Mouse (Mus musculus) kidney, embryonic 14.5 days (tissue): ENCODE measurements around the gene Slc1a1. TPM values are rescaled to one million over a fixed set of nuclear protein-coding genes. Genes with fewer than 3 reads are reported as not detected.

Source experiments
- ATAC-seq: fragments of 200-750 bp; cut with Nextera tagmentation; 2 replicates; pipeline ENCODE4 v1.8.0; 2017; ENCODE audit warnings: moderate number of reproducible peaks, mild to moderate bottlenecking, moderate TSS enrichment, moderate library complexity; ENCODE audit not compliant: low FRiP score, low TSS enrichment
- H3K27ac ChIP-seq: fragments of 300-500 bp; sonication (generic); 2 replicates; pipeline ENCODE4 v1.5.1; 2014; ENCODE audit warnings: low read depth, mild to moderate bottlenecking, low read length, moderate library complexity, mixed read lengths
- H3K27me3 ChIP-seq: fragments of 300-500 bp; sonication (generic); 2 replicates; pipeline ENCODE4 v1.6.1; 2014; ENCODE audit warnings: mild to moderate bottlenecking, low read length; ENCODE audit not compliant: control insufficient read depth, insufficient read depth
- H3K36me3 ChIP-seq: fragments of 300-500 bp; sonication (generic); 2 replicates; pipeline ENCODE4 v1.6.1; 2014; ENCODE audit warnings: low read length, mixed read lengths; ENCODE audit not compliant: control insufficient read depth, insufficient read depth
- H3K4me1 ChIP-seq: fragments of 300-500 bp; sonication (generic); 2 replicates; pipeline ENCODE4 v1.6.1; 2014; ENCODE audit warnings: low read length, mixed read lengths; ENCODE audit not compliant: control insufficient read depth, insufficient read depth
- H3K4me2 ChIP-seq: fragments of 300-500 bp; sonication (generic); replicated peaks from 2 replicates; pipeline ENCODE4 v1.6.1; 2014; ENCODE audit warnings: low read depth, mild to moderate bottlenecking, low read length
- H3K4me3 ChIP-seq: fragments of 300-500 bp; sonication (generic); 2 replicates; pipeline ENCODE4 v1.5.1; 2014; ENCODE audit warnings: mild to moderate bottlenecking, low read length
- H3K9ac ChIP-seq: fragments of 300-500 bp; sonication (generic); 2 replicates; pipeline ENCODE4 v1.6.1; 2014; ENCODE audit warnings: low read depth, mild to moderate bottlenecking, low read length, moderate library complexity
- H3K9me3 ChIP-seq: fragments of 300-500 bp; sonication (generic); 2 replicates; pipeline ENCODE4 v1.6.1; 2016; ENCODE audit warnings: low read length; ENCODE audit not compliant: control insufficient read depth
- WGBS: fragments of 180-500 bp; shearing (Covaris S2); extraction: QIAGEN DNeasy Blood & Tissue Kit; methylation state at CpG from one replicate; pipeline ENCODE4 v1.1.7; 2014; 5-methylcytosine and 5-hydroxymethylcytosine counted together
- polyA plus RNA-seq: library from polyadenylated mRNA; unstranded; fragments of >200 nt; fragmentation: Nextera tagmentation; extraction: Ambion mirVana; gene quantifications from 2 replicates; pipeline ENCODE4 v1.2.1, GENCODE M21; 2014

Slc1a1 gene
- polyA plus RNA-seq, 1 experiment from 2014 or later: 1.3 TPM

DNA sequence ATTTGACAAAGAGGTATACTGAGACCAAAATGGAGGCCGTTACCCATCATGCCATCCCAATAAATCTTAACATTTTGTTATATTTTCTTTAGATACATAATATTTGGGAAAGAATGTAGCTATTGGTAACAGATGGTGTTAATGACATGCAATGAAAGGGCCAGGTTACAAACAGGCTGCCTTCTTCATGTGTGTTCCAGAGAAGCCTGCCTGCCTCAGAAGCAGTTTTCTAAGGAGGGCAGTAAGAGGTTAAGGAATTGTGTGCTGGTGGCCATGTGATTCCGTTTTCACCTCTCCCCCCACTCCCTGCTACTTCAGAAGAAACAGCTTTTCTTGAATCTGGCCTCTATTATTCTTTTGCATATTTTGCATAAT is 27.4 kb upstream of the Slc1a1 start:
- H3K4me1 ChIP-seq: no peaks in the 10 kb centered on the region
- WGBS: 54% methylated on average over 2 of the region's 2 CpGs
- no peak overlapping the region for H3K4me2 ChIP-seq
- ATAC-seq: no peak
- no peak overlapping the region for H3K9ac ChIP-seq
- no peak overlapping the region for H3K4me3 ChIP-seq
- H3K9me3 ChIP-seq: no peaks in the 10 kb centered on the region
- H3K27ac ChIP-seq: no peak overlapping the region
- no peaks in the 10 kb centered on the region for H3K36me3 ChIP-seq
- no peaks in the 10 kb centered on the region for H3K27me3 ChIP-seq

DNA sequence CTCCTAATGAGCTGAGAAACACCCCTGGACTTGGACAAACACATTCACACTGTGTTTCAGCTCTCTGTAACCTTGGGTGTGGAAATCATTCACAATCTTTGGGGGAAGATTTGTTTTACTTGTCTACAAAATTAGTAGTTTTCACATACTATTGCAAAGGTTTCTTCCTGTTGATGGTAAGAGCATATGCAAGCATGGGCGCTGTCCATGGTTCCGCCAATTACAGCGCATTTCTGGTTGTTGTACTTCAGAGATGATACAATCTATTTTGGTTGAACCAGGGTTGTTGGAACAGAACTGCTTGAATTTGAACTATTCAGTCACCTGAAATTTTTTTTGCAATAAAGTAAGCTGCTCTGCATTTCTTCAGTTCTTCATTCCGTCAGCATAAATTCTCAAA is 16.6 kb upstream of the Slc1a1 start:
- WGBS: 77% methylated on average over 4 of the region's 4 CpGs
- Histone ChIP-seq H3K4me3 (no peak overlapping the region), H3K4me1 (no peaks in the 10 kb centered on the region), H3K4me2 (no peak overlapping the region), H3K27ac (no peak overlapping the region), H3K9ac (no peak overlapping the region), H3K27me3 (no peaks in the 10 kb centered on the region), H3K9me3 (no peaks in the 10 kb centered on the region), H3K36me3 (no peaks in the 10 kb centered on the region)
- no peak for ATAC-seq

DNA sequence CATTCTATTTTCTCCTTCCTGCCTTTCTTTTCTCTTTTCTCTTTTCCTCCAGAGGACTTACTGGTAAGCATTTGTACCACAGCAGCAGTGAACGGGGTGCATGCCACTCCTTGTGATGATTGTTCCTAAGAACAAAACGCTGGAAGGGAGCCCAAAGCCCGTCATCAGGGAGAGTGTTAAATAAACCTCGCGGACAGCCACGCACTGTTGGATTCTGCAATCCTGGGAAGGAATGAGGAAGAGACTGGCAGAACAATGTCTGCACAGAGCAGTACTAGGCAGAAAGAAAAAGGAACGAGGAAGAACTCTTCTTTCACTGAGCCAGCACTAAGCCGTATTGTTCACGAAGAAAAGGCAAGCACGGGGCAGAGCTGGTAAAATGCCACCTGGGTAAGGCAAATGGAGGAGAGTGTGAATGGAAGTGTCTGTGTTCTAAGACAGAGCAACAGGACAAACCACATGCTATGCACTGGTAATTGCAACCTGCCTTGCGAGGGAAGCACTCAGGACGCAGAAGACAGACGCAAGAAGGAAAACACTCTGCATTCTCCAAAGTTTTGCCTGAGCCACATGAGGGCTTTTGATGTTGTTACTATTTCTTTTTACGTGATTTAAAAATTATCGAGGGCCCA is 7.0 kb upstream of the Slc1a1 start:
- 55% methylated on average over 15 of the region's 15 CpGs for WGBS
- Histone ChIP-seq H3K9ac (no peak overlapping the region), H3K27me3 (no peaks in the 10 kb centered on the region), H3K4me3 (no peak overlapping the region), H3K4me1 (no peaks in the 10 kb centered on the region), H3K36me3 (no peaks in the 10 kb centered on the region), H3K27ac (no peak overlapping the region), H3K4me2 (0 out of 2 replicates have a peak overlapping the region, but pooled peaks have one; percentile 11), H3K9me3 (no peaks in the 10 kb centered on the region)
- no peak for ATAC-seq

DNA sequence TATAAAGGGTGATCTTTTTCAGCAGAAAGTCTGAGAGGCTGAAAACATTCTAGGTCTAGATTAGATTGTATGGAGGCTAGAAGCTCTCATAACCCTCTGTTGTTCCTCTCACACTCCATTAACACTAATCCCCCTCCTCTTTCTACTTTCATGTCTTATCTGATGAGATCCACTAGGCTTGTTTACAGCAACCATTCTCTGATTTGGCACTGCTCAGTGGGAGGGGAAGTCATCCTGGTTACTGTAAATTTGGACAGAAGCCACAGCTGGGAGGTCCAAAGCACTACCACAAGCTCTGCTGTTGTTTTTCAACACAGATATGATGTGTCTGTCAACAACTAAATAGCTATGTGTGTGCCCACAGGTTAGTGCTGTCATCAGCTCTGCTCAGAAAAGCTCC is 3.5 kb upstream of the Slc1a1 start:
- Histone ChIP-seq H3K9me3 (no peaks in the 10 kb centered on the region), H3K4me3 (no peak overlapping the region), H3K9ac (no peak overlapping the region), H3K4me2 (no peak overlapping the region), H3K27ac (no peak overlapping the region), H3K27me3 (peaks cover 19% of the 10 kb centered on the region), H3K36me3 (no peaks in the 10 kb centered on the region), H3K4me1 (0 out of 2 replicates have a peak, but pooled peaks cover 3% of the 10 kb centered on the region)
- no peak for ATAC-seq

DNA sequence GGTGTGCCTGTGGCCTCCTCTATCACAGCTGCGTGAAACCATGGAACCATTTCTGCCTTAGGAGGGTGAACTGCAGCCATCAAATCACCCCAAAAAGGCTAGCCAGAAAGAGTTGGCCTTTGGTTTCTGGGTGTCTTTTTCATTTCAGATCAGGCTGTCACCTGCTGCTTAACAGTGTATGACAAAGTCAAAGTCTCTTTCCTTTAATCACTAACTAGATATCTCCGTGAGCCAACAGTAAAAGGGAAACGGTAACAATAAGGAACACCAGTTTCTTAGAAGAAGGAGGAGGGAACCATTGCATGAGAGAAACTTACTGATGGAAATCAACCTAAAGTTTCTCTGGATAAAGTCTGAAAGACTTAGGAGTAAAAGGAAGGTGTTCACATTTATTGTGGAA is 2.2 kb upstream of the Slc1a1 start:
- Histone ChIP-seq H3K4me3 (no peak overlapping the region), H3K27me3 (peaks cover 19% of the 10 kb centered on the region), H3K4me1 (0 out of 2 replicates have a peak, but pooled peaks cover 3% of the 10 kb centered on the region), H3K4me2 (no peak overlapping the region), H3K9me3 (no peaks in the 10 kb centered on the region), H3K27ac (no peak overlapping the region), H3K9ac (no peak overlapping the region), H3K36me3 (no peaks in the 10 kb centered on the region)
- no peak for ATAC-seq
- WGBS: 85% methylated on average over 3 of the region's 3 CpGs

DNA sequence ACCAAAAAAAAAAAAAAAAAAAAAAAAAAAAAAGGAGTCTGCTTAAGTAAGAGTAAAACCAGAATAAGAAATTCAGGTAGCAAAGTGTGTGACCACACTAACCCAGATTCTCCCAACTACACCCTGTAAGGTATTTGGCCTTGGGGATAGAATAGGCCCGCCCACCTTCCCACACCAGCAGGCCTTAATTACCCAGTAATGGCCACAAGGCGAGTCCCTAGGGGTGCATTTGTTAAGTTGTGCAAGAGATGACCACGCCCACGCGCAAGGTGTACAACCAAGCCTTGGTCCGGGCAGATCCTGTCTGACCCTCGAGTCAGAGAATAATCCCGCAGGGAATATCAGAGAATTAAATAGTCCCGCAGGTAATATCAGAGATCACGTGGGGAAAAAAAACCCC is 461 bp upstream of the Slc1a1 start:
- H3K27ac ChIP-seq: no peak overlapping the region
- no peaks in the 10 kb centered on the region for H3K9me3 ChIP-seq
- no peak overlapping the region for H3K9ac ChIP-seq
- H3K27me3 ChIP-seq: peaks cover 19% of the 10 kb centered on the region
- ATAC-seq: peak; percentile 66
- H3K4me3 ChIP-seq: peak overlapping the region; percentile 53
- H3K4me2 ChIP-seq: peak overlapping the region; percentile 96
- 7% methylated on average over 10 of the region's 10 CpGs for WGBS
- no peaks in the 10 kb centered on the region for H3K36me3 ChIP-seq
- 0 out of 2 replicates have a peak, but pooled peaks cover 3% of the 10 kb centered on the region for H3K4me1 ChIP-seq

DNA sequence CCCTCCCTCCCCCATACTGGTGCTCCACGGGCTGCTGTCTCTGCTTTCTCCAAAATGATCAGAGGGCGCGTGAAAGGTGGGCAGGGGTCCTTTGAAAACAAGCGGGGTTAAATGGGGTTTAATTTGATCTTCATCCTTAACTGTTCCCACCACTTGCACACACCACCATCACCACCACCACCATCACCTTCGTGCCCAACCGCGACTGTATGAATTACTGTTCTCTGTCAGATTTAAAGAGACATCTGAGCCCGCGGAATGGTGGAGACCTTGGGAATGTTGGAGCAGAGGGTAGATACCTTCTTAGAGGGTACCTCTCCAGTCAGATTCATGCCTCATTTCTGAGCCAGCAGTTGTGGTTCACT is 633 bp downstream of the Slc1a1 start:
- Histone ChIP-seq H3K9me3 (no peaks in the 10 kb centered on the region), H3K27me3 (peaks cover 19% of the 10 kb centered on the region), H3K4me2 (peak overlapping the region; percentile 96), H3K4me1 (0 out of 2 replicates have a peak, but pooled peaks cover 3% of the 10 kb centered on the region), H3K9ac (peak overlapping the region; percentile 34; the same call in 1 of the 2 replicates), H3K36me3 (no peaks in the 10 kb centered on the region), H3K27ac (no peak overlapping the region), H3K4me3 (peak overlapping the region; percentile 53)
- no peak for ATAC-seq
- WGBS: 8% methylated on average over 9 of the region's 9 CpGs

DNA sequence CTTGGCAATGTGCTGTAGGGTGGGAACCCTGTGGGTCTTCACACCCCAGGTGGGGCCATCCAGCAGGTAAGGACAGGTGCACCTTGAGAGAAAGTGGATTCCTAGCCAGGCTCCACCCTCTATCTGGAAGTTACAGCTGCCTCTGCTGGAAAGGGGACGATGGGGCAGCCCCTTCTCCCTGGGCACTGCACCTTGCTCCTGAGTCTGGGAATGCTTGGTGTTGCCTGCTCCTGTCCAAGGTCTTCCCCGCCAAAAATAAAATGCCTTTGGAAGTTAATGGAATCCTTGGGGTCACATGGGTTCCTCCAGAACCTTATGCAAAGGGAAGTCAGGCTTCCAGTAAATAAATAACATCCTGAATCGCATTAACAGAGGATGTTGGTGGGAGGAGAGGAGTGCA is 1.3 kb downstream of the Slc1a1 start:
- WGBS: 56% methylated on average over 3 of the region's 3 CpGs
- peaks cover 19% of the 10 kb centered on the region for H3K27me3 ChIP-seq
- H3K4me2 ChIP-seq: no peak overlapping the region
- no peak for ATAC-seq
- no peaks in the 10 kb centered on the region for H3K36me3 ChIP-seq
- 0 out of 2 replicates have a peak, but pooled peaks cover 3% of the 10 kb centered on the region for H3K4me1 ChIP-seq
- H3K27ac ChIP-seq: no peak overlapping the region
- no peak overlapping the region for H3K4me3 ChIP-seq
- no peak overlapping the region for H3K9ac ChIP-seq
- no peaks in the 10 kb centered on the region for H3K9me3 ChIP-seq

DNA sequence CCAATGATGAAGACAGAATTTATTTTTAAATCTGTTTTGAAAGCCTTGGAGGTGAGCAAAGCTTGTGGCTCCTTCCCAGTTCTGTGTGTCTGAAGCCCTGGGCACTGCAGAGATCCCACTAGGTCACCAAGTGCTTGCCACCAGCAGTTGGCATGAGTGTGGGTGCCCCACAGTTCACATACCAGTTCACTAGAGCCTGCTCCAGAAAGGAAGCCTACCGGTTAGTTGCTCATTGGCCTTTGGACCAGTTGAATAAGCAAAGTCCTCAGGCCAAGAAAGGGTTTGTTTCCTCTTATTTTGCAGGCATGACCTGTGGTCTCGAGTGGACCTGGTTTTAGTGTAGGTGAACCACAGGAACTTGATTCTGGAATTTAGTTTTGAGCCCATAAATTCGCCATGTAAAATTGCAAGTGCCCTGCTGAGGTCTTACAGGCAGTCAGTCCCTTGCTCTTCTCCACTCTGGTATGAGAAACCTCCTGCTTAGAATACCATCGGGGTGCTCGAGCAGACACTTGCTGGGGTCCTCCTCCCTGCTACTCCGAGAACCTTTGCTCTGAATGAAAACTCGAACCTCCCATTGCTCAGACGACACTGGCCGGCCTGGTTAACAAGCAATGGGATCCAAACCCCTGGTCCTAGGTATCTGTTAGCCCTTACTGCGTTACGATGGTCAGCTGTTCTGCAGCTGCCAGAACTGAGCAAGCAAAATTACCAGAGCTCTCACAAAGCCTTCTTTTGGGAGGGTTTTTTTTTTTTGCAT is 2.0 kb downstream of the Slc1a1 start:
- H3K27me3 ChIP-seq: peaks cover 19% of the 10 kb centered on the region
- no peak overlapping the region for H3K27ac ChIP-seq
- H3K4me2 ChIP-seq: no peak overlapping the region
- no peak overlapping the region for H3K4me3 ChIP-seq
- H3K36me3 ChIP-seq: no peaks in the 10 kb centered on the region
- H3K4me1 ChIP-seq: 0 out of 2 replicates have a peak, but pooled peaks cover 3% of the 10 kb centered on the region
- no peak for ATAC-seq
- no peak overlapping the region for H3K9ac ChIP-seq
- 75% methylated on average over 11 of the region's 11 CpGs for WGBS
- H3K9me3 ChIP-seq: no peaks in the 10 kb centered on the region
